Mouse (Mus musculus): ENCODE data around the gene Rnaseh2c. TPM values are rescaled to one million over a fixed set of nuclear protein-coding genes. Genes with fewer than 3 reads are reported as not detected.

The Rnaseh2c gene
- total and polyA plus RNA-seq, 2 experiments = 51.4 to 56.3 TPM

- 87% methylated on average over 13 of the region's 13 CpGs for WGBS
- no peaks in the 10 kb centered on the region; the same call in 1 of the 2 replicates for H3K36me3 ChIP-seq (ENCODE audit: control insufficient read depth, insufficient read depth, low read length)
- H3K4me1 ChIP-seq (ENCODE audit: control insufficient read depth, insufficient read depth, low read length) = peaks cover 17% of the 10 kb centered on the region
Observed at GRCm38 (mm10) chr19:5651502-5652274, 50.0 kb downstream of the Rnaseh2c start.

GRCm38 (mm10) chr19:5652570-5652969 lies 50.9 kb downstream of the Rnaseh2c start:
- 92% methylated on average over 6 of the region's 6 CpGs for WGBS
- no peak overlapping the region for H3K4me3 ChIP-seq (ENCODE audit: insufficient read depth, low read depth, low read length)
- no peak for DNase-seq (ENCODE audit: extremely low read depth, low read depth, low spot score)
- no peak overlapping the region for H3K9ac ChIP-seq (ENCODE audit: low read depth, low read length)
- no peaks in the 10 kb centered on the region for H3K79me2 ChIP-seq (ENCODE audit: control insufficient read depth, insufficient read depth, low read length)
- no peaks in the 10 kb centered on the region; the same call in 1 of the 2 replicates for H3K36me3 ChIP-seq (ENCODE audit: control insufficient read depth, insufficient read depth, low read length)
- H3K27me3 ChIP-seq (ENCODE audit: control insufficient read depth, insufficient read depth, low read length) = no peaks in the 10 kb centered on the region
- TF ChIP-seq POLR2A (IDR thresholded peaks at IDR 0.05; ENCODE audit: extremely low read depth, insufficient read depth, low read length) (no peak), CTCF (IDR thresholded peaks at IDR 0.05; ENCODE audit: low read depth, low read length) (no peak)
- peaks cover 17% of the 10 kb centered on the region for H3K4me1 ChIP-seq (ENCODE audit: control insufficient read depth, insufficient read depth, low read length)
- H3K27ac ChIP-seq (replicated peaks; ENCODE audit: insufficient read depth, low read depth, low read length) = no peak overlapping the region

More at GRCm38 (mm10) chr19:5651502-5652274, 50.0 kb downstream of the Rnaseh2c start:
- TF ChIP-seq CTCF (IDR thresholded peaks at IDR 0.05; ENCODE audit: low read depth, low read length) = no peak
- no peak for TF ChIP-seq POLR2A (IDR thresholded peaks at IDR 0.05; ENCODE audit: extremely low read depth, insufficient read depth, low read length)
- H3K27me3 ChIP-seq (ENCODE audit: control insufficient read depth, insufficient read depth, low read length) = no peaks in the 10 kb centered on the region
- no peak overlapping the region for H3K4me3 ChIP-seq (ENCODE audit: insufficient read depth, low read depth, low read length)
- no peak overlapping the region for H3K9ac ChIP-seq (ENCODE audit: low read depth, low read length)
- no peak for DNase-seq (ENCODE audit: extremely low read depth, low read depth, low spot score)
- no peaks in the 10 kb centered on the region for H3K79me2 ChIP-seq (ENCODE audit: control insufficient read depth, insufficient read depth, low read length)
- no peak overlapping the region for H3K27ac ChIP-seq (replicated peaks; ENCODE audit: insufficient read depth, low read depth, low read length)

DNA sequence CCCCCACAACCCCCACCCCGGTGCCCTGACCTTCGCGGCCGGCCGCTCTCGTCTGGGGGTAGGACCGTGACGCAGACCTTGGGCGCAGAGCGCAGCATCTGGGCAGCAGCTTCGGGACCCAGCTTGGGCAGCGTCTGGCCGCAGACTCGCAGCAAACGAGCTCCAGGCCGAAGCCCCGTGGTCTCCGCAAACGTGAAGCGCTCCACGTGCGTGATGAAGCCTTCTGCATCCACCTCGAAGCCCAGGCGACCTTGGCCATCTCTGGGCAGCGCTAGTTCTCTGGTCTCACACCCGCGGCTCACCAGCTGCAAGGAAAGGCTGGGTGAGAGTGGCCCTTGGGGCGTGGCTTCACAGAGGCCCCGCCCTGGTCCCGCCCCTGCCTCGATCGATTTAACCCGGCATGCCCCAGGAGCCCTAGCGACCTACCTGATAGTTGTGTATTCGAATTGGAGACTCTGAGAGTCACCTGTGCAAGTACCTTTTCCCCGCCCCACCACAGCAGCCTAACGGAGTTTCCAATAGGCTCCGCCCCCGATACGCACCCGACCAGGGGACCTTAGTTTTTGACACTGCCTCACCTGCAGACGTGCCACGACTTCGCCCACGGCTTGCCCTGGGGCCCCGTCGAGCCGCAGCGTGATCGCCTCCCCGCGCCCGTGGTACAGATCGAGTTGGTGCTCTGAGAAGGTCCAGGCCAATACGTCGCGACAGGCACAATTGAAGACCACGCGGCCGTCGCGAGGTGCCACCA lies 52.5 kb downstream of the Rnaseh2c start:
- Histone ChIP-seq H3K36me3 (ENCODE audit: control insufficient read depth, insufficient read depth, low read length) (no peaks in the 10 kb centered on the region), H3K4me1 (ENCODE audit: control insufficient read depth, insufficient read depth, low read length) (peaks cover 7% of the 10 kb centered on the region), H3K27me3 (ENCODE audit: control insufficient read depth, insufficient read depth, low read length) (no peaks in the 10 kb centered on the region), H3K27ac (replicated peaks; ENCODE audit: insufficient read depth, low read depth, low read length) (no peak overlapping the region), H3K79me2 (ENCODE audit: control insufficient read depth, insufficient read depth, low read length) (no peaks in the 10 kb centered on the region), H3K4me3 (ENCODE audit: insufficient read depth, low read depth, low read length) (peak overlapping the region; percentile 36; the same call in 1 of the 2 replicates), H3K9ac (ENCODE audit: low read depth, low read length) (peak overlapping the region; percentile 15)
- DNase-seq (ENCODE audit: extremely low read depth, low read depth, low spot score) = peak; percentile 60
- TF ChIP-seq POLR2A (IDR thresholded peaks at IDR 0.05; ENCODE audit: extremely low read depth, insufficient read depth, low read length) (no peak), CTCF (IDR thresholded peaks at IDR 0.05; ENCODE audit: low read depth, low read length) (no peak)
- 24% methylated on average over 62 of the region's 62 CpGs for WGBS

DNA sequence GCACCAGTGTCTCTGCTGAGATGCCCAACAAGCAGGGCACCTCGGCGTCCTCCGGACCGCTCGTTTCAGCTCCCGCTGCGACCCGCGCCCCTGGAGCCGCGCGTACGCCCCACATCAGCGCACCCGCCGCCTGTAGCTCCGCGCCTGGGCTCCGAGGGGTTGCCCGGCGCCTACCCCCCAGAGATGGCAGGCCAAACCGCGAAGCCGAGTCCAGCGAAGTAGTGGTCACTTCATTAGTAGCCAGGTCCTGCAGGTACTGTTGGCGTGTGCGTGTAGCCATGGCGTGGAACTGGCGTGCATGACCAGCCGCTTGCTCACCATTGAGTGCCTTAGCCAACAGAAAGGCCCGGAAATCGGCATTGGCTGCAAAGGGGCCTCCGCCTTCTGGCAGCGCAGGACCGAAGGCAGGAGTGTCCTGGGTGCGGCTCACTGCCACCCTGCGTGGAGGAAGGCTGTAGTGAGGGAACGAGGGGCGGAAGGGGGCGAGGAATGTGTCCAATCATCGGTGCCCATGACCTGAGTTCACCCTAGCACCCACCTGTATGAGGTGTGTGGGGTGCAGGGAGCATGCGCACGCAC lies 53.1 kb downstream of the Rnaseh2c start:
- WGBS = 40% methylated on average over 43 of the region's 43 CpGs
- no peaks in the 10 kb centered on the region for H3K79me2 ChIP-seq (ENCODE audit: control insufficient read depth, insufficient read depth, low read length)
- H3K36me3 ChIP-seq (ENCODE audit: control insufficient read depth, insufficient read depth, low read length) = no peaks in the 10 kb centered on the region
- TF ChIP-seq CTCF (IDR thresholded peaks at IDR 0.05; ENCODE audit: low read depth, low read length) = no peak
- TF ChIP-seq POLR2A (IDR thresholded peaks at IDR 0.05; ENCODE audit: extremely low read depth, insufficient read depth, low read length) = no peak
- DNase-seq (ENCODE audit: extremely low read depth, low read depth, low spot score) = no peak
- H3K9ac ChIP-seq (ENCODE audit: low read depth, low read length) = peak overlapping the region; percentile 15
- peak overlapping the region; percentile 36; the same call in 1 of the 2 replicates for H3K4me3 ChIP-seq (ENCODE audit: insufficient read depth, low read depth, low read length)
- no peak overlapping the region for H3K27ac ChIP-seq (replicated peaks; ENCODE audit: insufficient read depth, low read depth, low read length)
- no peaks in the 10 kb centered on the region for H3K27me3 ChIP-seq (ENCODE audit: control insufficient read depth, insufficient read depth, low read length)
- H3K4me1 ChIP-seq (ENCODE audit: control insufficient read depth, insufficient read depth, low read length) = 0 out of 2 replicates have a peak, but pooled peaks cover under 1% of the 10 kb centered on the region

Other genes starting within 250 kb of the Rnaseh2c start
- gene Eif1ad, start 235.1 kb upstream of the Rnaseh2c start, total RNA-seq (2014; rRNA removed) = 12.7 and 14.0 TPM in 2 replicates
- 23.9 and 25.9 TPM in 2 replicates for gene Eif1ad, start 235.1 kb upstream of the Rnaseh2c start, polyA plus RNA-seq (2012; rRNA removed)
- 20.2 and 21.5 TPM in 2 replicates for gene Banf1, start 234.7 kb upstream of the Rnaseh2c start, total RNA-seq (2014; rRNA removed)
- 68.5 and 71.2 TPM in 2 replicates for gene Banf1, start 234.7 kb upstream of the Rnaseh2c start, polyA plus RNA-seq (2012; rRNA removed)
- 17.5 and 23.2 TPM in 2 replicates for gene Sart1, start 213.2 kb upstream of the Rnaseh2c start, total RNA-seq (2014; rRNA removed)
- gene Sart1, start 213.2 kb upstream of the Rnaseh2c start, polyA plus RNA-seq (2012; rRNA removed) = 8.3 TPM in 2 replicates
- not detected in 2 replicates for gene Tsga10ip, start 199.3 kb upstream of the Rnaseh2c start, total RNA-seq (2014; rRNA removed)
- gene Tsga10ip, start 199.3 kb upstream of the Rnaseh2c start, polyA plus RNA-seq (2012; rRNA removed) = 0.41 TPM in 1 of 2 replicates, not detected in the other
- gene Drap1, start 176.9 kb upstream of the Rnaseh2c start, total RNA-seq (2014; rRNA removed) = 67.4 and 80.5 TPM in 2 replicates
- gene Drap1, start 176.9 kb upstream of the Rnaseh2c start, polyA plus RNA-seq (2012; rRNA removed) = 57.1 and 59.2 TPM in 2 replicates
- 7.8 and 11.5 TPM in 2 replicates for gene AI837181, start 176.7 kb upstream of the Rnaseh2c start, total RNA-seq (2014; rRNA removed)
- 34.1 and 36.6 TPM in 2 replicates for gene AI837181, start 176.7 kb upstream of the Rnaseh2c start, polyA plus RNA-seq (2012; rRNA removed)
- not detected in 2 replicates for gene Fosl1, start 154.3 kb upstream of the Rnaseh2c start, total RNA-seq (2014; rRNA removed)
- gene Fosl1, start 154.3 kb upstream of the Rnaseh2c start, polyA plus RNA-seq (2012; rRNA removed) = not detected in 2 replicates
- 2.7 and 3.3 TPM in 2 replicates for gene Ccdc85b, start 144.0 kb upstream of the Rnaseh2c start, total RNA-seq (2014; rRNA removed)
- 2.4 and 2.6 TPM in 2 replicates for gene Ccdc85b, start 144.0 kb upstream of the Rnaseh2c start, polyA plus RNA-seq (2012; rRNA removed)
- gene Fibp, start 141.3 kb upstream of the Rnaseh2c start, total RNA-seq (2014; rRNA removed) = 25.8 and 32.0 TPM in 2 replicates
- 38.5 and 46.6 TPM in 2 replicates for gene Fibp, start 141.3 kb upstream of the Rnaseh2c start, polyA plus RNA-seq (2012; rRNA removed)
- gene Ctsw, start 133.4 kb upstream of the Rnaseh2c start, total RNA-seq (2014; rRNA removed) = 0.37 and 0.40 TPM in 2 replicates
- gene Ctsw, start 133.4 kb upstream of the Rnaseh2c start, polyA plus RNA-seq (2012; rRNA removed) = 1.1 and 1.5 TPM in 2 replicates
- 4.0 and 4.3 TPM in 2 replicates for gene Efemp2, start 127.9 kb upstream of the Rnaseh2c start, total RNA-seq (2014; rRNA removed)
- 7.7 and 8.5 TPM in 2 replicates for gene Efemp2, start 127.9 kb upstream of the Rnaseh2c start, polyA plus RNA-seq (2012; rRNA removed)
- 8.1 and 10.9 TPM in 2 replicates for gene Mus81, start 113.5 kb upstream of the Rnaseh2c start, total RNA-seq (2014; rRNA removed)
- 21.2 and 22.9 TPM in 2 replicates for gene Mus81, start 113.5 kb upstream of the Rnaseh2c start, polyA plus RNA-seq (2012; rRNA removed)
- 117 and 122 TPM in 2 replicates for gene Cfl1, start 111.4 kb upstream of the Rnaseh2c start, total RNA-seq (2014; rRNA removed)
- gene Cfl1, start 111.4 kb upstream of the Rnaseh2c start, polyA plus RNA-seq (2012; rRNA removed) = 177 and 193 TPM in 2 replicates
- gene 1700020D05Rik, start 98.1 kb upstream of the Rnaseh2c start, total RNA-seq (2014; rRNA removed) = 0.83 and 0.87 TPM in 2 replicates
- gene 1700020D05Rik, start 98.1 kb upstream of the Rnaseh2c start, polyA plus RNA-seq (2012; rRNA removed) = 0.30 and 0.59 TPM in 2 replicates
- gene Snx32, start 91.3 kb upstream of the Rnaseh2c start, total RNA-seq (2014; rRNA removed) = 1.6 and 1.8 TPM in 2 replicates
- 4.1 and 4.5 TPM in 2 replicates for gene Snx32, start 91.3 kb upstream of the Rnaseh2c start, polyA plus RNA-seq (2012; rRNA removed)
- not detected in 2 replicates for gene Ovol1, start 41.2 kb upstream of the Rnaseh2c start, total RNA-seq (2014; rRNA removed)
- gene Ovol1, start 41.2 kb upstream of the Rnaseh2c start, polyA plus RNA-seq (2012; rRNA removed) = 0.12 TPM in 1 of 2 replicates, not detected in the other
- gene Ap5b1, start 33.8 kb upstream of the Rnaseh2c start, total RNA-seq (2014; rRNA removed) = 2.7 and 2.8 TPM in 2 replicates
- gene Ap5b1, start 33.8 kb upstream of the Rnaseh2c start, polyA plus RNA-seq (2012; rRNA removed) = 3.4 and 5.3 TPM in 2 replicates
- 15.9 and 16.8 TPM in 2 replicates for gene Kat5, start 8.4 kb downstream of the Rnaseh2c start, total RNA-seq (2014; rRNA removed)
- gene Kat5, start 8.4 kb downstream of the Rnaseh2c start, polyA plus RNA-seq (2012; rRNA removed) = 23.0 and 23.6 TPM in 2 replicates
- gene Rela, start 35.6 kb downstream of the Rnaseh2c start, total RNA-seq (2014; rRNA removed) = 7.6 and 13.0 TPM in 2 replicates
- gene Rela, start 35.6 kb downstream of the Rnaseh2c start, polyA plus RNA-seq (2012; rRNA removed) = 47.6 and 65.7 TPM in 2 replicates
- 3.4 and 4.4 TPM in 2 replicates for gene Sipa1, start 61.8 kb downstream of the Rnaseh2c start, total RNA-seq (2014; rRNA removed)
- gene Sipa1, start 61.8 kb downstream of the Rnaseh2c start, polyA plus RNA-seq (2012; rRNA removed) = 11.8 and 17.9 TPM in 2 replicates
- 10.2 and 16.4 TPM in 2 replicates for gene Map3k11, start 86.9 kb downstream of the Rnaseh2c start, total RNA-seq (2014; rRNA removed)
- gene Map3k11, start 86.9 kb downstream of the Rnaseh2c start, polyA plus RNA-seq (2012; rRNA removed) = 46.2 and 53.6 TPM in 2 replicates
- 7.6 and 14.0 TPM in 2 replicates for gene Pcnx3, start 87.0 kb downstream of the Rnaseh2c start, total RNA-seq (2014; rRNA removed)
- gene Pcnx3, start 87.0 kb downstream of the Rnaseh2c start, polyA plus RNA-seq (2012; rRNA removed) = 44.8 and 63.8 TPM in 2 replicates
- gene Kcnk7, start 102.5 kb downstream of the Rnaseh2c start, total RNA-seq (2014; rRNA removed) = not detected in 2 replicates
- 0.09 TPM in 1 of 2 replicates, not detected in the other for gene Kcnk7, start 102.5 kb downstream of the Rnaseh2c start, polyA plus RNA-seq (2012; rRNA removed)
- gene Ehbp1l1, start 124.4 kb downstream of the Rnaseh2c start, total RNA-seq (2014; rRNA removed) = 5.1 and 5.8 TPM in 2 replicates
- gene Ehbp1l1, start 124.4 kb downstream of the Rnaseh2c start, polyA plus RNA-seq (2012; rRNA removed) = 5.3 and 8.3 TPM in 2 replicates
- 6.8 and 9.9 TPM in 2 replicates for gene Fam89b, start 127.8 kb downstream of the Rnaseh2c start, total RNA-seq (2014; rRNA removed)
- gene Fam89b, start 127.8 kb downstream of the Rnaseh2c start, polyA plus RNA-seq (2012; rRNA removed) = 51.7 and 56.6 TPM in 2 replicates
- gene Ltbp3, start 139.0 kb downstream of the Rnaseh2c start, total RNA-seq (2014; rRNA removed) = 1.2 and 2.1 TPM in 2 replicates
- gene Ltbp3, start 139.0 kb downstream of the Rnaseh2c start, polyA plus RNA-seq (2012; rRNA removed) = 3.4 and 3.6 TPM in 2 replicates
- gene Scyl1, start 169.5 kb downstream of the Rnaseh2c start, total RNA-seq (2014; rRNA removed) = 28.9 and 35.9 TPM in 2 replicates
- gene Scyl1, start 169.5 kb downstream of the Rnaseh2c start, polyA plus RNA-seq (2012; rRNA removed) = 40.9 and 46.6 TPM in 2 replicates

All from liver, adult 2 months (tissue).